Mouse (Mus musculus) embryonic facial prominence, embryonic 12.5 days (tissue): ENCODE data around the gene Cacna1c. TPM values are rescaled to one million over a fixed set of nuclear protein-coding genes. Genes with fewer than 3 reads are reported as not detected.

Experiments used
- ATAC-seq: fragments of 200-750 bp; cut with Nextera tagmentation; 2 replicates; pipeline ENCODE4 v1.8.0; 2017; ENCODE audit not compliant: insufficient number of reproducible peaks, insufficient read depth, low FRiP score, low TSS enrichment
- H3K27ac ChIP-seq: fragments of 300-500 bp; sonication (generic); 2 replicates; pipeline ENCODE4 v1.5.1; 2016; ENCODE audit warnings: mild to moderate bottlenecking
- H3K27me3 ChIP-seq: fragments of 300-500 bp; sonication (generic); 2 replicates; pipeline ENCODE4 v1.6.1; 2016; ENCODE audit warnings: mild to moderate bottlenecking, moderate library complexity
- H3K36me3 ChIP-seq: fragments of 300-500 bp; sonication (generic); 2 replicates; pipeline ENCODE4 v1.6.1; 2016; ENCODE audit warnings: mild to moderate bottlenecking
- H3K4me1 ChIP-seq: fragments of 300-500 bp; sonication (generic); 2 replicates; pipeline ENCODE4 v1.6.1; 2016
- H3K4me2 ChIP-seq: fragments of 300-500 bp; sonication (generic); replicated peaks from 2 replicates; pipeline ENCODE4 v1.6.1; 2016; ENCODE audit warnings: mild to moderate bottlenecking, moderate library complexity
- H3K4me3 ChIP-seq: fragments of 300-500 bp; sonication (generic); 2 replicates; pipeline ENCODE4 v1.5.1; 2016; ENCODE audit warnings: mild to moderate bottlenecking
- H3K9ac ChIP-seq: fragments of 300-500 bp; sonication (generic); 2 replicates; pipeline ENCODE4 v1.6.1; 2016; ENCODE audit warnings: mild to moderate bottlenecking, moderate library complexity
- H3K9me3 ChIP-seq: fragments of 300-500 bp; sonication (generic); 2 replicates; pipeline ENCODE4 v1.6.1; 2016; ENCODE audit warnings: mild to moderate bottlenecking, moderate library complexity
- WGBS: fragments of 180-500 bp; shearing (Covaris S2); methylation state at CpG from one replicate; pipeline ENCODE4 v1.1.7; 2016; 5-methylcytosine and 5-hydroxymethylcytosine counted together
- polyA plus RNA-seq: library from polyadenylated mRNA; unstranded; fragments of >200 nt; fragmentation: Nextera tagmentation; extraction: Ambion mirVana; gene quantifications from 2 replicates; pipeline ENCODE4 v1.2.1, GENCODE M21; 2016

Cacna1c gene
- polyA plus RNA-seq, 1 experiment from 2014 or later, result 10.2 TPM

DNA sequence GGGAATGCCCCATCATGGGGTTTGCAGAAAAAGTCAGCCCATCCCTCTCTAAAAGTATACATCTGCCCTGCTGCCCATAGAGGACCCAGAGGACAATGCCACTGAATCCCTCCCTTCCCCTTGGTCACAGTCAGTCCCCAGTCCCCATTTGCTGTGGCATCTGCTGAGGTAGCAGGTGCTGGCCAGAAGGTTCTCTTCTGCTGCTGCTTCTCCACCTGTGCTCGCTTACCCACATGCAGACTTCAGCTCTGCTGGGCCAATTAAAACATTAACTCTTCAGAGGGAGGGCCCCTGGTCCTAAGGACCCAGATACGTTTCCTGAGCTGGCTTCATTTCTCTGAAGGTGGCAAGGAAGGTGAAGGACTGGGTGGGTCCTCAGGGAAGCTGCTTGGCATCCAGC is 272.3 kb downstream of the Cacna1c start:
- WGBS, result 72% methylated on average over 2 of the region's 2 CpGs
- Histone ChIP-seq H3K9ac (no peak overlapping the region), H3K4me2 (no peak overlapping the region), H3K4me3 (no peak overlapping the region), H3K36me3 (no peaks in the 10 kb centered on the region), H3K4me1 (peaks cover 32% of the 10 kb centered on the region), H3K9me3 (no peaks in the 10 kb centered on the region), H3K27me3 (no peaks in the 10 kb centered on the region), H3K27ac (no peak overlapping the region)
- ATAC-seq, result no peak

DNA sequence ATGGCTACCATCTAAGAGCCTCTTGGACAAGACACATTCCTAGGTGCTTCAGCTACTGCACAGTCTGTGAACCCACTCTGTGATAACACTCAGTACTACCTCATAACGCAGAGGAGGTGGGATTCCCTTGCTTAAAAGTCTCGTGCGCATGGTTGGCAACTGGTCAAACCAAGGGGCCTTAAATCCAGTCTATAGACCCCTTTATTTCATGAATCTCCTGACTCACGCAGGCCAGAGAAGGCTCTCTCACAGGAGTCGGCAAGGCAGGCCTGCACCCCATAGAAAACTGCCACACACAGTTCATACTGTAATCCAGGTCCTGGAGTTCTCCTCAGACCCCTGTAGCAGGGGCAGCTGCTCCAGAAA is 273.0 kb downstream of the Cacna1c start:
- Histone ChIP-seq H3K9me3 (no peaks in the 10 kb centered on the region), H3K36me3 (no peaks in the 10 kb centered on the region), H3K4me2 (no peak overlapping the region), H3K9ac (no peak overlapping the region), H3K4me1 (peaks cover 27% of the 10 kb centered on the region), H3K4me3 (no peak overlapping the region), H3K27me3 (no peaks in the 10 kb centered on the region), H3K27ac (no peak overlapping the region)
- 83% methylated on average over 5 of the region's 5 CpGs for WGBS
- no peak for ATAC-seq

DNA sequence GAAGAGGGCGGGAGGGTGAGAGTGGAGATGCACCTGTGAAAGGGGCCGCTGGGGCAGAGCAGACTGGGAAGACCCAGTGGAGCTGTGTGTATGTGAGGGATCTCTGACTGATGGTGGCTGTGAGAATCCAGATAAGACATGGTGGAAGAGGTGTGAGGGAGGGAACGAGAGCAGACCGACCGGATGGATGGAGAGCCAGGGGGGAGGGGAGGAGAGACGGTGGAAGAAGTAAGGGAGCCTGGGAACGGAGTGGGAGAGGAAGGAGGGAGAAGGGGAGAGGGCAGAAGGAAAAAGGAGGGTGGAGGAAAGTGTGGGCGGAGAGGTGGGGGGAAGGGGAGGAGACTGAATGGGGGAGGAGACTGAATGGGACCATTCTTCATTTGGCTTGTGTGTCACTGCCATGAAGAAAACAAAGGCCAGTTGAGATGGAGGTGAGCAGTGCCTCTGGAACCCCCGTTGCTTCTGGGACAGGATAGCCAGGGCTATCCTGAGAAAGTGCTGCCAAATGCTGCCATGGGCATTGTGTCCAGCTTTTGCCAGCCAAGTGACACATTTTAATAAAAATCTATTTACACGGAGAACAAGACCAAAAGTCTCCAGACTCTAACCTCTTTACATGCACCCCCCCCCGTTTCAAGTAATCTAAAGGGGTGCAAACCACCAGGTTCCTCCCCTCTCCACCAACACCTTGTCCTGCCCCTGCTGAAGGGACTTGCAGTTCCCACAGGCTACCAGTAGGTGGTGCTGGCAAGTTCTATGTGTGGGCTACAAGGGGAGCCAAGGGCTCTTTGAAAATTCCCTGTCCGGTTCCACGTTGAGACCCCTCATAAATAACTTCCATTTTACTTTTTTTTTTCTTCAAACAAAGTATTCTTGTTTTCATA is 273.6 kb downstream of the Cacna1c start:
- no peak overlapping the region for H3K4me3 ChIP-seq
- H3K4me1 ChIP-seq, result peaks cover 20% of the 10 kb centered on the region
- ATAC-seq, result no peak
- no peaks in the 10 kb centered on the region for H3K36me3 ChIP-seq
- 26% methylated on average over 13 of the region's 13 CpGs for WGBS
- H3K9me3 ChIP-seq, result no peaks in the 10 kb centered on the region
- H3K4me2 ChIP-seq, result no peak overlapping the region
- H3K27ac ChIP-seq, result no peak overlapping the region
- H3K27me3 ChIP-seq, result no peaks in the 10 kb centered on the region
- no peak overlapping the region for H3K9ac ChIP-seq

DNA sequence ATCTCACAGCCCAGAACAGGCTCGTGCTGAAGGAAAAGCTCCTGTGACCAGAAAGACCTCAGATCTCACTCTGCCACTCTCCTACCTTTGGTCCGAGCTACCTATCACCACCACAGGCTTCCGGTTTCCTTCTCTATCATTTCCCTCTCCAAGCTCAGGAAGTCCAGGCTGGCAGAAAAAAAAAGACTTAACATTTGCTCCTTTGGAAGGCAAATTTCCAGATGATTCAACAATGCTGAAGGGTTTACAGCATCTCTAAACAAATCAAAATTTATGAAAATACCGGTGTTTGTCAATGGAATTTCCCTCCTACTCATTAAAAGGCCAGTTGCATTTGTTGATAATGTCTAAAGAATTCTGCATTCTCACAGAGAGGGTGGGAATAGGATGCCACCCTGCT is 288.0 kb downstream of the Cacna1c start:
- no peak overlapping the region for H3K4me3 ChIP-seq
- no peaks in the 10 kb centered on the region for H3K9me3 ChIP-seq
- no peaks in the 10 kb centered on the region for H3K36me3 ChIP-seq
- peaks cover 11% of the 10 kb centered on the region for H3K4me1 ChIP-seq
- no peak for ATAC-seq
- H3K4me2 ChIP-seq, result no peak overlapping the region
- WGBS, result 59% methylated on average over 4 of the region's 4 CpGs
- H3K27me3 ChIP-seq, result no peaks in the 10 kb centered on the region
- no peak overlapping the region for H3K9ac ChIP-seq
- H3K27ac ChIP-seq, result no peak overlapping the region

DNA sequence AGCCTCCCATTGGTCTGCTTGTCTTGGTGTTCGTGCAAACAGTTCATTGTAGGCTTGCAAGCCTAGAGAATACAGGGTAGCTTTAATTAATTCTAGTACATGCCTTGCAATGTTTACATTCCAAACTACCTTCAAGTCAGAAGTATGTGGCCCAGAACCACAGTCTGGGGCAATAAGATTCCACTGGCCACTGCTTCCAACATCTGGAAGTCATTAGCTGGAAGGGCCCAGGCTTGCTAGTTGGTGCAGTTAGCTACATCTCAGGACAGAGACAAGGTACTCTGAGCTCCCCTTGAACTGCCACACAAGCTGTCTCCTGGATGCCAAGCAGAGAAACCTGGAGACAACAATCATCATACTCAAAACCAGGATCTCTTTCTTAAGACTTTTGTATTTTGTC is 288.5 kb downstream of the Cacna1c start:
- Histone ChIP-seq H3K4me1 (peaks cover 11% of the 10 kb centered on the region), H3K27me3 (no peaks in the 10 kb centered on the region), H3K4me3 (no peak overlapping the region), H3K4me2 (no peak overlapping the region), H3K9me3 (no peaks in the 10 kb centered on the region), H3K9ac (no peak overlapping the region), H3K36me3 (no peaks in the 10 kb centered on the region), H3K27ac (no peak overlapping the region)
- no peak for ATAC-seq
- 33% methylated on average over 1 of the region's 1 CpGs for WGBS

DNA sequence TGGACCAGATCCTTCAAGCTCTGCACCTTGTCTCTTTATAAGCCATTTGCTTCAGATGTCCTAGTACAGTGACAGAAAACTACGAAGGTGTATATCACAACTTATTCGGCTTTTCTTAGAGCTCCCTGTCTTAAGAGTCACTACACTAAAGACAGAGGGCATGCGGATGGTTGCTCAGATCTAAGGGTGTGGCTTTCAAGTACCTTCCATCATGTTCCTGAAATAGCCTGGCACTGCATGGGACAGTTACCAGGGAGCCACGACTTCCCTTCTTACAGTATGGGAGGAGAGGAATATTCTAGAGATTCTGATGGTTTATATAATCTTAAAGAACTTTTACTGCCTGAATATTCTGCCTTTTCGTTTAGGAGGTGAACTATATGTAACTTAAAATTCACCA is 289.3 kb downstream of the Cacna1c start:
- no peak overlapping the region for H3K4me2 ChIP-seq
- no peak for ATAC-seq
- no peaks in the 10 kb centered on the region for H3K36me3 ChIP-seq
- no peak overlapping the region for H3K27ac ChIP-seq
- H3K4me3 ChIP-seq, result no peak overlapping the region
- peaks cover 11% of the 10 kb centered on the region for H3K4me1 ChIP-seq
- no peaks in the 10 kb centered on the region for H3K27me3 ChIP-seq
- no peak overlapping the region for H3K9ac ChIP-seq
- WGBS, result 93% methylated on average over 5 of the region's 5 CpGs
- H3K9me3 ChIP-seq, result no peaks in the 10 kb centered on the region

DNA sequence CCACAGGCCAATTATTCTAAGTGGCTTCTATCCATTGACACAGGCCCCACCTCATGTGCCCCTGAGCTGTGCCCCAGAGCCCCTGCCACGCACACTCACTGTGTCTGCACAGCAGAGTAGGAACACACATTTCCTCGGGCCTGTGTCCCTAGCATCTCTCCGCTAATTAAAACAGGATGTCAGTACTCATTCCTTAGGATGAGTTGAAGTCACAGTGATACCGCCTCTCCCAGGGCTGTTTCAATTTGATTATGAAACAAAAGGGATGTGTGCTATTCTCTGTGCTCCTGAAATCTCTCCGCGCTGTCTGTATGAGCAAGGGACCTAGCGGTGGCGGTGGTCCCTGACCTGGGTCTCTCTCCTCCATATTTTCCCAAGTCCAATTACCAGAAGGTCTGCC is 296.5 kb downstream of the Cacna1c start:
- H3K9ac ChIP-seq, result no peak overlapping the region
- no peak overlapping the region for H3K27ac ChIP-seq
- no peaks in the 10 kb centered on the region for H3K27me3 ChIP-seq
- ATAC-seq, result no peak
- 53% methylated on average over 8 of the region's 8 CpGs for WGBS
- no peaks in the 10 kb centered on the region for H3K9me3 ChIP-seq
- no peak overlapping the region for H3K4me2 ChIP-seq
- no peak overlapping the region for H3K4me3 ChIP-seq
- H3K4me1 ChIP-seq, result peaks cover 9% of the 10 kb centered on the region; the same call in 1 of the 2 replicates
- no peaks in the 10 kb centered on the region for H3K36me3 ChIP-seq

DNA sequence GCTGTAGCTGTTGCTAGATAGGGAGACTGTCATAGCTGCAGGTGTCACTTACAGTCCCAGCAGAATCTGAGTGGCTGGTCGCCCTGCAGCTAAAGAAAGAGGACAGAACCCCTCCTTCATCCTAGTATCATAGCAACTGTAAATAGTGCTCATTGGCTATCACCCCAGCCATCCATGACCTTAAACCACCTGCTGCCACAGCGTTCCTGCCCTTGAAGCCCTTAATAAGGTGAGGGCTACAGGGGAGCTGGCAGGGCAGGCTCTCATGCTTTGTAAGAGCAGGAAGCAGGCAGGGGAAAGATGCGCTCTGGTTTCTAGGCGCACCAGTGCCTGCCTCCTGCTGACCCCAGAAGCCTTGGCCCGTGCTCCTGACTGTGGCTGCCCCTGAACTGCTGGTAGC is 299.1 kb downstream of the Cacna1c start:
- Histone ChIP-seq H3K4me3 (no peak overlapping the region), H3K36me3 (no peaks in the 10 kb centered on the region), H3K27me3 (no peaks in the 10 kb centered on the region), H3K9me3 (no peaks in the 10 kb centered on the region), H3K27ac (no peak overlapping the region), H3K4me2 (no peak overlapping the region), H3K4me1 (peaks cover 9% of the 10 kb centered on the region; the same call in 1 of the 2 replicates), H3K9ac (no peak overlapping the region)
- no peak for ATAC-seq
- 52% methylated on average over 5 of the region's 5 CpGs for WGBS

DNA sequence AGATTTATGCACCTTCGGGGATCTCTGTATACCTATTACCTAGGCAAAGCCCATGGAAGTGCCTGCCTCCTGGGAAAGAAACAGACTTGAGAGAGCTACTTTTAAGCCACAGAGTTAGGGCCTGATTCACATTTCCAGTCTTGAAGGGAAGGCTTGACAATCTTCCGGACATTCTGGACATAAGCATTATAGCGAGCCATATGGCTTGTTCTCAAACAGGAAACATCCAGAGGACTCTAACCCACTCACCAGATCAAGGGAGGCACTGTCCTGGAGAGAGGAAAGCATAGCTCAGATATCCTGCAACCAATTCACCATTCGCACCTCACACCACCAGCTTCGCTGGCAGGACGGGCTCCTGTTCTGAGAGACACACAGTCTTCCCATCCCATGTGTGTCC is 302.2 kb downstream of the Cacna1c start:
- H3K9me3 ChIP-seq, result no peaks in the 10 kb centered on the region
- H3K36me3 ChIP-seq, result no peaks in the 10 kb centered on the region
- no peak overlapping the region for H3K9ac ChIP-seq
- H3K4me3 ChIP-seq, result no peak overlapping the region
- H3K27ac ChIP-seq, result no peak overlapping the region
- 87% methylated on average over 6 of the region's 6 CpGs for WGBS
- H3K27me3 ChIP-seq, result no peaks in the 10 kb centered on the region
- ATAC-seq, result no peak
- no peak overlapping the region for H3K4me2 ChIP-seq
- no peaks in the 10 kb centered on the region for H3K4me1 ChIP-seq

DNA sequence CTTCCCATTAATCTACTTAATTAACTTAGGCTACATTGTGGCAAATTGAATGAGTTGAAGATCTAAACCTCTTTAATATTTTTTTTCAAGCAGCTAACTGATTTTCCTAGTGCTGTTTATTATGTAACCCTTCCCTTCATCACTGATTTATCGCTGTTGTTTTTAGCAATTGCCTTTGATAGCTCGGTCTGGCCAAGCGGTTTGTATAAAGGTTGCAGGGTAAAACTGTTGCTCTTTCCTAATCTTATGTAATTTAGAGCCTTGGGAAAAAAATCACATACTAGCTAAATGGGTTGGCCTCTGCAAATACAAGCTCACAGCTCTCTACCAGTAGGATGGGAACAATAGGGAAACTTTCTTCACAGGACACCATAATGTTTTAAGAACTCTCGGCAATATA is 306.8 kb downstream of the Cacna1c start:
- WGBS, result 85% methylated on average over 4 of the region's 4 CpGs
- no peak for ATAC-seq
- Histone ChIP-seq H3K4me3 (no peak overlapping the region), H3K27me3 (no peaks in the 10 kb centered on the region), H3K36me3 (no peaks in the 10 kb centered on the region), H3K9ac (no peak overlapping the region), H3K9me3 (no peaks in the 10 kb centered on the region), H3K4me1 (peaks cover 10% of the 10 kb centered on the region), H3K27ac (no peak overlapping the region), H3K4me2 (no peak overlapping the region)

DNA sequence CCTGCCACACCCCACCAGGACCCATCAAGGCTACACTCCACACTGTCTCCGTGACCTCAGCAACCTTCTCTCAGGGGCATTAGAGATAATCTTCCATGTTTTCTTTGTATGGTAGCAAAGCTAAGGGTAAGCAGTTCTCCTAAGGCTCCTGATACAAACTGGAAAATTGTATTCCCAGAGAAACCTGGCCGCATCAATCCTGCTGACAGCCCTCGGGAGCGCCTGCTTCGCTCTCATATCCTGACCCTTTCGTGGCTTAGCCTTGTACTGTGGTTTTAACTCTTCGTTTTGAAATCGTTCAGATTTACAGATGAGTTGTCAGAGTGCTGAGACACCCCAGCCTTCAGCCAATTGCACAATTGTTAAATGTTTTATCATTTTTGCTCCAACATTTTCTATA is 309.2 kb downstream of the Cacna1c start:
- no peak overlapping the region for H3K27ac ChIP-seq
- 85% methylated on average over 8 of the region's 8 CpGs for WGBS
- H3K36me3 ChIP-seq, result no peaks in the 10 kb centered on the region
- peaks cover 16% of the 10 kb centered on the region for H3K4me1 ChIP-seq
- no peak overlapping the region for H3K4me3 ChIP-seq
- ATAC-seq, result no peak
- no peaks in the 10 kb centered on the region for H3K9me3 ChIP-seq
- no peak overlapping the region for H3K4me2 ChIP-seq
- no peak overlapping the region for H3K9ac ChIP-seq
- H3K27me3 ChIP-seq, result no peaks in the 10 kb centered on the region

DNA sequence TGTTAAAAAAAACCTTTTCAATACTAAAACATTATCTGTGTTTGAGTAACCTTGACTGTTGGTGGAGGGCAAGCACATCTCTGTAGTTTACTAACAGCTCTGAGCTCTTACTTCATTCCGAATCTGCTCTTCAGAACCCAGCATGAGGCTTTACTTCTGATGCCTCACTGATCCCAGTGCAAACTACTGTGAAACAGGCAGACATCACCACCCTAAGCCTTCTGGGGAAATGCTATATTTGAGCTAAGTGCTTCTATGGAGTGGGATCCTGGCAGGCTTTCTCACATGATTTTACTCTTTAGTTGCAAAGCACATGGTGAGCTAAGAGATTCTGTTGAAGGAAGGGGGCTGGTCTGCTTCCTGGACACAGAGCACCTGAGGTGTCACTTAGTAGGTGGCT is 311.3 kb downstream of the Cacna1c start:
- Histone ChIP-seq H3K9me3 (no peaks in the 10 kb centered on the region), H3K27me3 (no peaks in the 10 kb centered on the region), H3K27ac (no peak overlapping the region), H3K4me2 (no peak overlapping the region), H3K36me3 (no peaks in the 10 kb centered on the region), H3K4me3 (no peak overlapping the region), H3K9ac (no peak overlapping the region), H3K4me1 (peaks cover 16% of the 10 kb centered on the region)
- 75% methylated on average over 1 of the region's 1 CpGs for WGBS
- no peak for ATAC-seq
